Mouse (Mus musculus) mature B cell (primary cell): Measurements from ENCODE around the gene Arrb1.

Experiments
- in situ Hi-C: fragments of 300-500 bp; cut with MboI; formaldehyde crosslinking; loops from 2 replicates; pipeline ENCODE4 v1.14.3; 2019

The Arrb1 gene

DNA sequence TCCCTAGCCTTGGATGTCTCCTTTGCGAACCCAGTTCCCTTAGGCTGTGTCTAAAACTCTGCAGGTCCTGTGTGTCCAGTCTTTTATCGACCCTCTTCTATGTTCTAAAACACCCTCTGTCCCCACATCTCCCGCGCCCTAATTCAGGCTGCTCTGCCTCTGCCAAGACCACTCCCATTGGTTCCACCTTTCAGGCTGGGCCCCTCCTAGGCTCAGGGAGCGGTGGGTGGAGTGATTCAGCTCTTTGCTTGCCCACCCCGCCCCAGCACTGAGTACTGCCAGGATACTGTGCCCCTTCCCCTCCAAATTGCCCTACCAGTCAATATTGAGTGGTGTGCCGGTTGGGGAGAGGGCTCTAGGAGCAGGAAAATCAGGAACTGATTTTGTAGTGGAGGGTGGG is 92.1 kb downstream of the Arrb1 start:
- in situ Hi-C loops = no loop called here

DNA sequence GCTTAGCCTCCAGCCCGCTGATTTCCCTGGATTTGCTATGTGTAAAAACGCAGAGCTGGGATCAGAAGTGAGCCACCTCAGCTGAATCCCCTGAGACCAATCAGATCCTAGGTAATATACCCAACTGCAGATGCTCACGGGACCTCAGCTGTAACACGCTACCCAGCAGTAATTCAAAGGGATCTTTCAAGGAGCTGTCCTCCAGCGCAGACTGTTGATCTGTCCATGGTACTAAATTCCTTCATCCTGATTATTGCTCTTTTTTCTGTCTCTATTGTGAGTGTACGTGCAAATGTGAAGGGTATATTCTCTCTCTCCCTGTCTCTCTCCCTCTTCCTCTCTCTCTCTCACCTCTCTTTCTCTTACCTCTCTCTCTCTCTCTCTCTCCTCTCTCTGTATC is 97.0 kb downstream of the Arrb1 start:
- in situ Hi-C loops = no loop called here

DNA sequence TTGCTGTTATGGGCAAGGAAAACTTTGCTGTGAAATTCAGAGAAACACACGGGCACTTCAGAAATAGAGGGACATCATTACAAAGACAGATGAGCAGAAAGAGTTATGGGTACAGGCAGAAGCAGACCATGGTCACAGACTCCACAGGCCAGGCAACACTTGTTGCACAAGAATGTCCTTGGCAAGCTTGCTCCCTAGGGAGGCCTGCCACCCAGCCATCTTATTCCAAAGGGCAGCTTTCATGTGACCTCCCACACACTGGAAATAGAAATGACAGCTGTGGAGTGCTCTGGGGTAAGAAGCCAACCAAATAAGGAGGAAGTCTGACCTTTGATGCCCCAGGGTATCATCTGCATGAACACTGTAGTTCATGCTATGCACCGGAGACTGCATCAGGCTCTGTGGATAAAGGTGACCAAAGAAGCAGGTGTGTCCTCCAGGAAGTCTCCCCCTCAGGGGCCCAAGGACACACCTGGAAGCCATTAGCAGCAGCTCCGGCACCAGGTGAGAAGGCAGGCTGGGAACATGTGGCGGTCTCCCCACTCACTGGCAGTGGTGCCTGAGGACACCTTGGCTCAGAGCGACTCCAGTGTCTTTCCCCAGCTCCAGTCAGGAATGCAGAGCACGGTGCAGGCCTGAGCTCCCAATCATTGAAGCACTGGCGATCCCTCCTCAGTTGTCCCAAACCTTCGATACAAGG is 98.8 kb downstream of the Arrb1 start:
- in situ Hi-C loops = no loop called here

DNA sequence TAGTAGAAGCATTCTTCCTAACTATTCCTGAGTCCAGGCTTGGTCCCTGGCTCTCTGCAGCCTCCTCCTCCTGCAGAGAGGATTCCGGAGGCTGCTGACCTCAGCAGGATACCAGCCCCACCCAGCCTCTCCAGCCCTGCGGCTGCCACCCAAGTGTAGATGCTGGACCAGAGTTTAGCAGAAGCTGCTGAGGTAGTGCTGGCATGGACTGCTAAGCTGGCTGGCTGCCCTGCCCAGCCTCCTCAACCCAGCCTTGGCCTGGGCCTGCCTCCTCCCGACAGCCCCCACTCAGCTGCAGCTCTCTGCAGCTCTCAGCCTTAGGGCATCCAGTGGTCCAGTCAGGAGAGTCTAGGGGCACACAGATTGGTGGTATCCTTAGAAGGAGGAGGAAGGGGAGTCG is 106.0 kb downstream of the Arrb1 start:
- in situ Hi-C loops = no loop called here

DNA sequence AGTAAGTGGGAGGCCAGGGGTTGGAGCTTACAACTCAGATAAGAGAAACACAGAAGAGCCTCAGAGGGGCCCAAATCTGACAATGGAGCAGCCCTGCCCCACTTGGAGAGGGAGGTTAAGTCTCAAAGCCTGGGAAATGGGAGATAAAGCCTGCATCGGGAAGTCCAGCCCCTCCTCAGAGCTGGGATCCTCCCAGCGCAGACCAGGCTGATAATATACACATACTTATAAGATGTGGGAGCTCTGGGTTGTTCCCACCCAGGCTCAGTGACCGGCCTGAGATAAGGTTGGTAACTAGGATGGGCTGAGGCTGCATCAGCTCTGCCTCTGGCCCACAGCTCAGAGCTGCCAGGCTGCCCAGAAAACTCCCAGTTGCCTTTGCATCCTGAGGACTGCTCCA is 106.8 kb downstream of the Arrb1 start:
- in situ Hi-C loops = no loop called here

DNA sequence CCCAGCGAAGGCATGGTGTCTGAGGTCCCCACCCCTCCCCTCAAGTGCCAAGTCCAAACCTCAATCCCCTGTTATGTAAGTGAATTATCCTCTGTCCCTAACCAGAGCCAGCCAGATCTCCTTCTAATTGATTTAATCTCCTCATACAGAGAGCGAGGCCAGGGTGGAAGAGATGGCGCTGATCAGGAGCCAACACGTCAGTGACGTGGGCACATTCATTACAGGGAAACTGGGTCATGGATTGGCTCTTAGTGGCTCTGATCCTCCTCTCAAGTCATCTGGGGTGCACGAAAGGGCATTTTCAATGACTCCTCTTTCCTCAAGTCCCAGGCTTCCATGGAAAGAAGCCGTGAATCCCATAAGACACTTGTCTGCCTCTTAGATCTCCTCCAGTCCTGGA is 109.4 kb downstream of the Arrb1 start:
- in situ Hi-C loops = no loop called here

DNA sequence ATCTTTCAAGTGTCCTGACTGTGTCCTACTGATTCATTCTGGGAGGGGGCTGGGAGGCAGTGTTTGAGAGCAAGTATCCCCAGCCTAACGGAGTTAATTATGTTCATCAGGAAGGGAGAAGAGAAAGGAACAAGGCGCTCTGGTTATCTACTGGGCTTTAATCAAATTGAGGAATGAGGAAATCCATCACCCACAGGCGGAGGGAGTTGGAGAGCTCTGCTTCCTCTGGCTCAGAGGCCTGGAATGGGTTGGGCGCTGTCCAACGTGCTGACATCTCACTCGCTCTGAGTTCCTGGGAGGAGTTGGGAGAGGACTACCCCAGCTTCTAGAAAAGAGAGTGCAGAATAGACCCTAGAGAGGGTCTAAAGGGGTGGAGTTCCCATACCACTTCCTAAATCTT is 113.4 kb downstream of the Arrb1 start:
- in situ Hi-C loops = no loop called here

DNA sequence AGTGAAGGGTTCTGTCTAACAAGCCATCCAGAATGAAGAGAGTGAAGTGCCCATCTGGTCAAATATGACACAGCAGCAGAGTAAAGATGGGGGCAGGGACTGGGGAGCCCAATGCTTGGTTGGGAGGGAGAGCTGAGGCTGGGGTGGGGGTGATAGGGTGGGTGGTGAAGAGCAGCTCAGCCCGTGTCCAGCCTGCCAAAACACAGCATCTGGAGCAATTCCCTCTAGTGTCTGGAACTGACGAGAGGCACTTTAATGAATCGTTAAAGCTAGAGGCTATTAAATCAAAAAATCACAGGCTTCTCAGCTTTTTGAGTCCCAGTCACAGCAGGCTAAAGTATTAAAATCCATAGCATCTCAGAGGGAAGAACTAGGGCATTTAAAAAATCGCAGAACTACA is 114.3 kb downstream of the Arrb1 start:
- in situ Hi-C loops = no loop called here

DNA sequence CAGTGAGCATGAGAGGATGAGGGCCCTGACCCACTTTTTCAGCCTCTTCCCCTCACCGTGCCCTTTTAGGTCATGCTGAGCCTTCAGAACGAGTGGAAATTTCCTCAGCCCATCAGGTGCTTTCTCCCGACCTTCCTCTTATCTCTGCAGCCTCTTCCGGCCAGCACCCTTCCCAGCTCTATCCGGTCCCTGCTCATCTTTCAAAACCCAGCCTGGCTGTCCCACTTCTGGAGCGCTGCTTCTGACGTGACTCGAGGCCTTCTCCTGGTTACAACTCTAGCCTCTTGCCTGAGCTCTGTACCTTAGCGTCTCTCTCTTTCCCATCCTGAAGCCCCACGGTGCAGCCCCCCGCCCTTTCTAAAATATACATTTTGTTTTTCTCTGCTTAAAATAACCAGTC is 119.0 kb downstream of the Arrb1 start:
- in situ Hi-C loops = no loop called here
